Mouse (Mus musculus) heart, postnatal 4 days (tissue): Measurements from ENCODE around the gene Tef. TPM values are rescaled to one million over a fixed set of nuclear protein-coding genes. Genes with fewer than 3 reads are reported as not detected.
A peak's percentile ranks its signal among the peaks of the same experiment; 100 is the strongest.

Experiments used
- DNase-seq: peaks from one replicate; pipeline ENCODE4 v3.0.0; 2021
- total RNA-seq, 2 experiments: library from RNA; stranded (reverse); gene quantifications; 2 replicates each; pipeline ENCODE4 v1.2.3; 2021

The Tef gene
- 10 to 100 TPM; 38.5 to 40.5 TPM for total RNA-seq

DNA sequence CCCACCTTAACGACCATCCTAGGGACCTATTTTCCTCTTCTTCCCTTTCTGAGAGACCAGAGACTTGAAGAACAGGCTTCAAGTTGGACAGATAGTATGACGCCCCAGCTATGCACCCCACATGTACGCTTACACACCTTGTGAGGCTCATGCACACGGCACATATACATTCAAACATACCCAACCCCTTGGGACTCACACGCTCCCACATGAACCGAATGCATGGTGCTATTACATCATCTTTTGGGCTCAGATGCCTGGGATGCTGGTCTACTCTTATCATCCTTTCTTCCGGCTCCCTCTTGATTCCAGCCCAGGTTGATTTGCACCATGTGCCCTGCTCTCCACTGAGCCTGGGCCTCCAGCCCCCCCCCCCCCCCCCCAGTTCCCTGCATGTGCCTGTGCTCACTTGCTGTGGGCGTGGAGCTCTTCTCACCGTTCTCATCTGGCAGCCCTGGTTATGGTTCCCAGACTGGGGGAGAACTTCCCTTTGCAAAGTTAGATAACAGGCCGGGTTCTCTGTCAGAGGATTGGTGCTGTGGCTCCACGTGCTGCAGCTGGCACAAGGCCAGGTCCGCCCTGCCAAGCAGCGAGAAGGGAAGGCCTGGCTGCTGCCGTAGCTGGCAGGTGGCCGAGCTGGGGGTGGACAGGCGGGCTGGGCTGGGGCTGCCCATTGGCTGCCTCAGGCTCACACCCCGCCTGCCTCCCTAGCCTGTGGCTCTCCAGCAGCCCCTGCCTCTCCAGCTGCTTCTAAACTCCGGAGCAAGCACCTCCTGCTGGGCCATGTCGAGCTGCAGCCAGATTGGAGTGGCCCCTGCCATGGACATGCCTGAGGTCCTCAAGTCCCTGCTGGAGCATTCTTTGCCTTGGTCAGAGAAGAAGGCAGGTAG is at the start of gene Tef:
TSS of gene Tef (plus strand) at position 421 of the 890 bp plus-strand sequence.
- peak; percentile 100 for DNase-seq

- DNase-seq = no peak
Measured at GRCm38 (mm10) chr15:81753669-81754068, 48.6 kb upstream of the Tef start.

DNA sequence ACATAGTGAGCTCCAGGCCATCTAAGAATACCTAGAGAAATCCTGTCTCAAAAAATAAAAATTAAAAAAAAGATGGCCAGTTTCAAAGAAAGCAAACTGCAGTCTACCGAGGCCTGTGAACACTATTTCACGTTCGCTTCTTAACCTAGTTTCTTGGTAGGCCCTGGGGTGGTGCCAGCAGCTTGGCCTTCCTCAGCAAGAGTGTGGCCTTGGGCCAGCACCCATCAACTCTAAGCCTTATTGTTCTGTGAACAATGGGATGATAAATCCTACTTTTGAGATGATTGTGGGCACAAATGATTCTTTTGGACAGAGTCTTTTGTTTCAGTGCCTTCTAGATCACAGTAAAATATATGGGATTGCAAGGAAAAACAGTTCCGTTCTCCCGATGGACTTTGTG is 43.5 kb upstream of the Tef start:
- no peak for DNase-seq

DNA sequence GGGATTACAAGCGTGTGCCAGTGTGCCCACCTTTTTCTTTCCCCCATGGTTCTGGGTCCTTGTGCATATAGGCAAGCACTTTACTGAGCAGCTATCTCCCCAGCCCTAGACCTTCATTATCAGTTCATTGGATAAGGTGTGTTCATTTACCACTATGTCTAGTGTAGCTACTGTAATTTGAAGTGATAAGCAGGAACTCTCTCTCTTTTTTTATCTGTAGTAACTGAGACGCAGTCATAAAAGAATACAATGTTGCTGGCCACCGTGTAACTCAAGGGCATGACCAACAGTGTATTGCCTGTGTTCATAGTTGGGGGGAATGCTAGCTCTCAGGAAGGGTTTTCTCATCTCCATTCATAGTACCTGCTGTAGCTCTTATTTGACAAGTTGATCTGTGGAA is 42.7 kb upstream of the Tef start:
- no peak for DNase-seq

DNA sequence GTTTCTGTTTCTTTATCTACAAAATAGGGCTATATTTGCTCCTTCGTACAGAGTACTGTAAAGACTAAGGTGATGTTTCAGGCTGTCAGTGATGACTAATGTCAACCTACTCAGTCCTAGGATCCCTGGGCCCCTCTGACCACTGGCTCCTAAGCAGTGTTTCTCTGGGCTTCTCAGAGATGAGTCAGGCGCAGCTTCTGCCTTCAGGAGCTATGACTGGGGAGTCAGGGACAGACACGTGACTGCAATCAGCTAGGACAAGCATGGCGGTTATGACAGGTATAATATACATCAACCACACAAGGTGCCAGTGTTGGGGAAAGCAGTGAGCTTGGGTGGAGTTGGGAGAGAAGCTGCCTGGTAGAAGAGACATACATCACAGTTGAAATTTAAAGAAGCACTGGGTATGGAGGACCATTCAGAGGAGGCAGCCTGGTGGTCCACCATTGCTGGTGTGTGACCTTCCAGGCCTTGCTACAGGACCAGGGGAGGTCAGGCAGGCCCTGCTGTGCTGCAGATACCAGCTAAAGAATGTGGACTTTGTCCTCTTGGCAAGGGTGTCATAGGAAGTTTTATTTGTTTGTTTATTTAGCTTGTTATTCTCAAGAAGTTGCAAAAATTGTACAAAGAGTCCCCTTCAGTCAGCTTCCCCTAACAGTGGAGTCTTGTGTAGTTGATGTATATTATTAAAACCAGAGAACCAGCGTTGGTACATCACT is 41.7 kb upstream of the Tef start:
- DNase-seq = no peak

DNA sequence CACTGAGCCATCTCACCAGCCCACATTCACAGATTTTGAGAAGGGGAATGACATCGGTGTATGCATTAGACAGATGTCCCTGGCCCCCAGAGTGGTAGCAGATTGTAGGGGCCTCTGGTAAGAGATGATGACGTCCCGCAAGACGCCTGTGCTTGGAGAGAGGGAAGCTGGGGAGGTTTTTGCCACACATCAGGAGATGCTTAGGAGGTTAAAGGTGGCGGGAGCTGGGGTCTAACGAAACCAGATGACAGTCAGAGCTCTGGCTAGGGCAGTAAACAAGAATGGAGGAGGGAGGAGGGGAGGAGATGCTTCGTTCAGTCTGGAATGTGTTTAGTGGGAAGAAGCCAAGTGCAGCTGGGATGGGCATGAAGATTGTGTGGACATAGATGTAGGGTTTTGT is 40.8 kb upstream of the Tef start:
- no peak for DNase-seq

DNA sequence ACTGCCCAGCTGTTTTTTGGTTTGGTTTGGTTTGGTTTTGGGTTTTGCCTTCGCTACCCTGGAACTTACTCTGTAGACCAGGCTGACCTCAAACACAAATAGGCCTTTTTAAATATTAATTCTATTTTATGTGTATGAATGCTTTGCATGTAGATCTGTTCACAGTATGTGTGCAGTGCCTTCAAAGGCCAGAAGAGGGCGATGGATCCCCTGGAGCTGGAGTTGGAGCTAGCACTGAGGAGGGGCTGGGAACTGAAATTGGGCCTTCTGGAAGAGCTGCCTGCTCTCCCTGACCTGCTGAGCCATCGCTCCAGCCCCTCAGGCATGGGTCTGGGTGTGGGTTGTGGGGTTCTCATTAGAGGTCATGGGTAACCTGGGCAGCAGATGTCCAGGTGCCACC is 40.3 kb upstream of the Tef start:
- DNase-seq = no peak

DNA sequence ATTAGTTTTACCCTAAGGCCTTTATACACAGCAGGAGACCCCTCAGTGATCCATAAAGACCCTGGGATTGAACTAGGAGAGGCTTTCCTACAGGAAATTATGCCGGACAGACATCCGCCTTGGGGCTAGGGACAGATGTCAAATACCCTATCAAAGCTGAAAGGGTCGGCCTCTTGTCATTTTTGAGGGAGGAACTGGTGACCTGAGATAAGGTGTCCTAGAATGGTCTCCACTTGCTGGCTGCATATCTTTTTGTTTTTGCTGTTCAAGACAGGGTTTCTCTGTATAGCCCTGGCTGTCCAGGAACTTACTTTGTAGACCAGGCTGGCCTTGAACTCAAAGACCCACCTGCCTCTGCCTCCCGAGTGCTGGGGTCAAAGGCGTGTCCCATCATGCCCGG is 37.6 kb upstream of the Tef start:
- DNase-seq = no peak

DNA sequence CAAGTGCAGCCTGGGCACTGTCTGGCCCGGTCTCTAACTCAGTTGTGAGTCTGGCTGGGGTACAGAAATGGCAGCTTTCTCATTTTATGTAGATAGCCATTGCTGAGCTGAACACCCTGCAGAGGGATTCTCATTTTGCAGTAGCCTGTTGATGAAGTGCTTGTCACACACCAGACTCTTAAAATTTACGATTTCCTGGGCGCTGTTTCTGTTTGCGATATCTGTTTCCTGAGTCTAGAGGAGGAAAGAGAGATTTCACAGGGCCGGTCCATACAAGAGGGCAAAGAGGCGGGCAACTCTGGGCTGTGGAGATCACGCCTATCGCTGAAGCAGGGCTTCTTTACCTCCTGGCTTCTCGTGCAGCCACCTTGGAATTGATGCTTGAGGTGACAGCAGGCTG is 36.6 kb upstream of the Tef start:
- DNase-seq = no peak

- no peak for DNase-seq
Measured at GRCm38 (mm10) chr15:81766439-81766838, 35.8 kb upstream of the Tef start.

- DNase-seq = no peak
Measured at GRCm38 (mm10) chr15:81769037-81769436, 33.2 kb upstream of the Tef start.

GRCm38 (mm10) chr15:81772431-81773120 is 29.6 kb upstream of the Tef start:
- DNase-seq = no peak

DNA sequence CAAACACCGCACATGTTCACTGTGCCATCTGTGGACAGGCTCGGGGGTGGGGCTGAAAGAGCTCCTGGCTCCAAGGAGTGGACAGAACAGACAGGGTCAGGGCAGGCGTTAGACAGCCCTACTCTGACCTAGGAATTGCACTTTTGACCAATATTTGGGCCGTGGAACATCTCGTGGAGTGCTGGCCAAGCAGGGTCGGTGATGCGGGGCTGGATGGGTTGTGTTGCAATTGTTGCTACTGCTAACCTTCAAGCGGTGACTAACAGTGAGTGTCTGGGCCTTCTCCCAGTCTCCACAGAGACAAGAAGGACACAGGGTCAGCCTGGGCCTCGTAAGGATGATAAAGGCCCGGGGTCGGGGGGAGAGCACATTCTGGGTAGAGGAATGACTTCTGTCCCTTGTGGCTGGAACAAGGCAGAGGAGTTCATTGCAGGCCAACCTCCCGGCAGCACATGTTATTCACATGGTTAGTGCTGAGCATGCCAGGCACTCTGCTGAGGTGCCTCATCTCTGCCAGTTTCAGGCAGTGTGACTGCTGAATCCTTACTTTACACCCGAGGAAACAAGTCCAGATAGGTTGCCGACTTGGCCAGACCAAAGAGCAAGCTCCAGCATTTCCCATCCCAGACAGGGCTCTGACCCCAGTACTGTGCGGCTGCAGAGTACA is 27.6 kb upstream of the Tef start:
- peak; percentile 45 for DNase-seq

DNA sequence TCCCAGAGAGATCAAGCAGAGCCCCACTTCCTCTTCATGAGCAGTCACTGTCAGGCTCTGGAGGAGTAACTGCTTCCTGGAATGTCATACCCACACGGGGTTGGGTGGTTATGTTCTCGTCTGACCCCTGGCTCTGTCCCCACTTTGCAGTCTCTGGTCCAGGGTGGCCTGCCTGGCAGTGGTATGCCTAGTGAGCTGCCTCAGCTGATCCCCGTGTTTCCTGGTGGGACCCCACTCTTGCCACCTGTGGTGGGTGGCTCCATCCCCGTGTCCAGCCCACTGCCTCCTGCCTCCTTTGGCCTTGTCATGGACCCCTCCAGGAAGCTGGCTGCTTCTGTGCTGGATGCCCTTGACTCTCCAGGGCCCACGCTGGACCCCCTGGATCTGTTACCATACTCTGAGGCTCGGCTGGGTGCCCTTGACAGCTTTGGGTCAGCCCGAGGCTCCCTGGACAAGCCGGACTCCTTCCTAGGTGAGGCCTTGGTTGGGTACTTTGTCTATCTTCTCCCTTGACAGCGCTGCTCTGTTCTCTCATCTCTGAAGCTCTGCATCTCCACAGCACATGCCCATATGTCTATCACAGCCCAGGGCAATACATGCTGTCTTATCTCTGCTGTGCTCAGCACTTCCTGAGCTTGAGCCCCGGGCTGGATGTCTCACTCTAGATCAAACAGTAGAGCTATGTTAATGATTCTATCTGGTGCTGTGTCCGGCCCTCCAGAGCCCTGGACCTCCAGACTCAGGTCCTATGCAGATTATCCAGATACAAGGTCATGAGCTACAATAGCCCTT is 25.4 kb upstream of the Tef start:
- no peak for DNase-seq

DNA sequence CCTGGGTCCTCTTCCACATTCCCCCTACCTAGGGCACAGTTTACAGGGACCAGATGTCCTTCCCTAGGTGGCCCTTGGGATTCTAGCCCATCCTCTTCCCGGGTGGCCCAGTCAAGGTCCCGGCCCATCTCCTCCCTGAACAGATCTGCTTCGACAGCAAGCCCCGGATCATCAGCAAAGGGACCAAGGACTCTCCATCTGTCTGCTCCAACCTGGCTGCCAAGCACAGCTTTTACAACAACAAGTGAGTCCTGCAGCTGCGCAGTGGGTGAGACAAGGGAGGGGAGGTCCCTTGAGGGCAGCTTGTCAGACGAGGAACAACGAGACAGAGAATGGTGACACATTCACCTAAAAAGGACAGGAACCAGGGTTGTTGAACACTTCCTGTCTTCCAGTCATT is 20.4 kb upstream of the Tef start:
- no peak for DNase-seq

GRCm38 (mm10) chr15:81784762-81785161 is 17.5 kb upstream of the Tef start:
- no peak for DNase-seq

GRCm38 (mm10) chr15:81785701-81786100 is 16.5 kb upstream of the Tef start:
- no peak for DNase-seq

DNA sequence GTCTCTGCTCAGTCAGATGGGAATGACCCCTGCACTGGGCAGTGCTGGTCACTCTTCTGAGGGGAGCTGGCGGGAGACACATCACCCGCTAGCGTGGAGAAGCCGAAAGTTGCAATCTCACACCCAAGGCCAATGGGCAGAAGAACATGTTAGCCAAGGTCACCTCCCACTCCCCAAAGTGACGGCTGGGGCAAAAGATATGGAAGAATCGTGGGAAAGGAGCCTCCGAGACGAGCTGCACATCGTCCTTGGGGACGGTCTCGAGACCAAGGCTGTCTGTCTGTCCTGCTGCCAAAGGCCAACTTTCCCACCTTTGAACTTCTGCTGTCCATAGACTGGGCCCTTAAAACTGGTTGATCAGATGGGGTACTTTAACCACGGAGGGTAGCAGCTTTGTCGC is 14.7 kb upstream of the Tef start:
- no peak for DNase-seq

DNA sequence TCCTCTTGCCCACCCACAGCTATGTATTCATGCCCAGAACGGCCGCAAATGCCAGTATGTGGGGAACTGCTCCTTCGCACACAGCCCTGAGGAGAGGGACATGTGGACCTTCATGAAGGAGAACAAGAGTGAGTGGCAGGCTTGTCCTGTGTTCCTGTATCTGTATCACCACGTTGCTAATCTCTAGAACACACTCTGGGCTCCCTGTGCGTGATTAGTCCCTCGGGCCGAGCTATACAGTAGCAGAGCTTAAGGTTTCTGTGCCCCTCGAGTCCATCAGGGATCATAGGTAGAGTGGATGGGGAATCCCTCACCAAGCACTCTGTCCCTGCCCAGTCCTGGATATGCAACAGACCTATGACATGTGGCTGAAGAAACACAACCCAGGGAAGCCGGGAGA is 9.8 kb upstream of the Tef start:
- DNase-seq = no peak

GRCm38 (mm10) chr15:81796228-81796627 is 6.0 kb upstream of the Tef start:
- DNase-seq = peak; percentile 40

DNA sequence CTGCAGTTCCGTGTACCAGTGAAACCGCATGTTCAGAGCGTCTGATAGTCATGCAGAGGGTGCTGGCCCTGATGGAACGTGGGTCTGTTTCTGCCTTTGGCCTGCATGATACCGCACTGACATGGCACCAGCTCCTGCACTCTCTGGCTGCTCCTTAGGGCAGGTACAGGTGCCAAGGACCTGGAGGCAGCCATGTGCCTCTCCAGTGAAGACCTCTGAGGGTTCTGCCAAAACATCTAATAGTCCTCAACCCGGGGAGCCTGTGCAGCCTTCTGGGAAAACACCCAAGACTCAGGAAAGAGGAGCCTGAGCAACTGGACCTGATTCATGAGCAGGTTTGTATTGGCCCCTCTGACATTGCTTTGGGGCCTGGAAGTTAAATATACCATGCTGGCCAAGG is 4.4 kb upstream of the Tef start:
- DNase-seq = no peak

DNA sequence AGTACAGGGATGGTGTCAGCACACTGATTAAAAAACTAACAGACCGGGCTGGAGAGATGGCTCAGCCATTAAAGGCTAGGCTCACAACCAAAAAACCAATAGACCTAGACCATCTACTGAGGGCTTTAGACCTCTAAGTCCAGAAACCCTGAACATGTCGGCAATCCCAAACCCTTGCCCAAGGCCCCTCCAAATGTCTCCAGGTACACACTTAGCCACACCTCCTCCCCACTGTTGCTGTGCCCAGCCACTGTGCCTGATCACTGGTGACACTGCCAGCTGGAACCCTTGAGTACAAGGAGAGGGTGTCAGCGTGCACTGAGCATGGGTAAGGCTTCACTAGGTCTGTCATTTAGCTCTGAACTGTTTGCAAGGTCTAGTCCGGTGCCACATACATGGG is 3.8 kb upstream of the Tef start:
- DNase-seq = no peak
